Mouse (Mus musculus) heart, embryonic 15.5 days (tissue): ENCODE data around the gene Vmn1r129. TPM values are rescaled to one million over a fixed set of nuclear protein-coding genes. Genes with fewer than 3 reads are reported as not detected.
"Not testable (repeated sequence)": the region's sequence is repeated elsewhere in the genome, so short reads cannot be mapped to it uniquely, and the experiment has no call there.

Experiments used
- ATAC-seq: fragments of 200-750 bp; cut with Nextera tagmentation; replicated peaks from 2 replicates; pipeline ENCODE4 v1.8.0; 2017; ENCODE audit warnings: low read depth, moderate TSS enrichment; ENCODE audit not compliant: insufficient number of reproducible peaks, insufficient read depth, low FRiP score
- H3K27ac ChIP-seq: fragments of 300-500 bp; sonication (generic); 2 replicates; pipeline ENCODE4 v1.5.1; 2015; ENCODE audit warnings: mild to moderate bottlenecking, inconsistent platforms
- H3K27me3 ChIP-seq: fragments of 300-500 bp; sonication (generic); 2 replicates; pipeline ENCODE4 v1.6.1; 2015; ENCODE audit warnings: inconsistent platforms
- H3K36me3 ChIP-seq: fragments of 300-500 bp; sonication (generic); 2 replicates; pipeline ENCODE4 v1.6.1; 2015; ENCODE audit warnings: mild to moderate bottlenecking, inconsistent platforms
- H3K4me1 ChIP-seq: fragments of 300-500 bp; sonication (generic); replicated peaks from 2 replicates; pipeline ENCODE4 v1.6.1; 2015; ENCODE audit warnings: inconsistent platforms
- H3K4me2 ChIP-seq: fragments of 300-500 bp; sonication (generic); 2 replicates; pipeline ENCODE4 v1.6.1; 2015; ENCODE audit warnings: inconsistent platforms, mild to moderate bottlenecking, moderate library complexity
- H3K4me3 ChIP-seq: fragments of 300-500 bp; sonication (generic); 2 replicates; pipeline ENCODE4 v1.5.1; 2015; ENCODE audit warnings: mild to moderate bottlenecking, inconsistent platforms
- H3K9ac ChIP-seq: fragments of 300-500 bp; sonication (generic); 2 replicates; pipeline ENCODE4 v1.6.1; 2015; ENCODE audit warnings: mild to moderate bottlenecking, inconsistent platforms
- H3K9me3 ChIP-seq: fragments of 300-500 bp; sonication (generic); replicated peaks from 2 replicates; pipeline ENCODE4 v1.6.1; 2016; ENCODE audit warnings: inconsistent platforms
- WGBS: fragments of 180-500 bp; shearing (Covaris S2); methylation state at CpG from one replicate; pipeline ENCODE4 v1.1.7; 2015; ENCODE audit warnings: mixed read lengths; 5-methylcytosine and 5-hydroxymethylcytosine counted together
- polyA plus RNA-seq: library from polyadenylated mRNA; unstranded; fragments of >200 nt; fragmentation: Nextera tagmentation; extraction: Ambion mirVana; gene quantifications from 2 replicates; pipeline ENCODE4 v1.2.1, GENCODE M21; 2015

Vmn1r129 gene
- polyA plus RNA-seq: not detected in 2 replicates

GRCm38 (mm10) chr7:21361191-21361590 lies at the start of gene Vmn1r129:
Vmn1r129 (minus strand) TSS chr7:21361291.
- no CpG with 5 or more reads among the region's 1 CpGs for WGBS
- ATAC-seq, H3K27me3 ChIP-seq: not testable (repeated sequence)

GRCm38 (mm10) chr7:21349073-21349472 lies 12.0 kb downstream of the Vmn1r129 start, which contains the start of gene Vmn1r128:
Vmn1r128 (plus strand) TSS chr7:21349373.
- H3K4me1 ChIP-seq, H3K36me3 ChIP-seq, H3K4me3 ChIP-seq, ATAC-seq, H3K27me3 ChIP-seq, H3K9ac ChIP-seq, H3K27ac ChIP-seq, H3K4me2 ChIP-seq, H3K9me3 ChIP-seq: not testable (repeated sequence)
- WGBS: 54% methylated on average over 1 of the region's 1 CpGs

More at GRCm38 (mm10) chr7:21361191-21361590, at the start of gene Vmn1r129:
- not testable (repeated sequence) for H3K36me3 ChIP-seq, H3K27ac ChIP-seq, H3K9me3 ChIP-seq, H3K4me2 ChIP-seq, H3K9ac ChIP-seq, H3K4me1 ChIP-seq, H3K4me3 ChIP-seq

DNA sequence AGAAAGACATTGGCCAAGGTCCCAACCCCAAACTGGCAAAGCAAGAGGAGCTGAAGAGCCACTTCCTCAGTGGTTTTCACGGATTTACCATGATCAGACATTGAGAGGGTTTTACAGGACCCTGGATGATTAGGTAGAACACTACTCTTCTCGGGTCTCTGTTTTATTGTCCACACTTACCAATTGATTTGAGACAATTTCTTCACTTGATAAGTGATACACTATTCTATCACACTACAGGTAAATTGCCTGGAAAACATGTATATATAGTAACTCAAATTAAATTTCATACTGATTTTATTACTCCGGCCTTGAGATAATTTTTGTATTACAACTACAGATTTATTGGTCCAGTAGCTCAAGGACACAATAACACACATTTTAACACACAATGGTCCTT lies 41.3 kb downstream of the Vmn1r129 start, which contains the start of gene Vmn1r127:
Gene Vmn1r127 (minus strand): TSS at position 101 of the 400 bp plus-strand sequence.
- not testable (repeated sequence) for H3K9me3 ChIP-seq, H3K36me3 ChIP-seq, H3K27ac ChIP-seq, H3K4me1 ChIP-seq, ATAC-seq, H3K27me3 ChIP-seq, H3K4me2 ChIP-seq, H3K9ac ChIP-seq, H3K4me3 ChIP-seq
- no CpG with 5 or more reads among the region's 3 CpGs for WGBS

Other genes starting within 250 kb of the Vmn1r129 start
- gene Vmn1r122, start 227.2 kb downstream of the Vmn1r129 start, polyA plus RNA-seq: not detected in 2 replicates
- not detected in 2 replicates for gene Vmn1r123, start 199.1 kb downstream of the Vmn1r129 start, polyA plus RNA-seq
- gene Gm5157, start 170.9 kb downstream of the Vmn1r129 start, polyA plus RNA-seq: not detected in 2 replicates
- gene Vmn1r124, start 100.7 kb downstream of the Vmn1r129 start, polyA plus RNA-seq: not detected in 2 replicates
- not detected in 2 replicates for gene Vmn1r125, start 89.1 kb downstream of the Vmn1r129 start, polyA plus RNA-seq
- not detected in 2 replicates for gene Vmn1r126, start 59.8 kb downstream of the Vmn1r129 start, polyA plus RNA-seq
- not detected in 2 replicates for gene Vmn1r127, start 41.4 kb downstream of the Vmn1r129 start, polyA plus RNA-seq
- gene Vmn1r128, start 11.9 kb downstream of the Vmn1r129 start, polyA plus RNA-seq: not detected in 2 replicates
- gene Gm6882, start 71.5 kb upstream of the Vmn1r129 start, polyA plus RNA-seq: not detected in 2 replicates
- gene Vmn1r130, start 150.5 kb upstream of the Vmn1r129 start, polyA plus RNA-seq: not detected in 2 replicates
- not detected in 2 replicates for gene Vmn1r131, start 184.8 kb upstream of the Vmn1r129 start, polyA plus RNA-seq